Mouse (Mus musculus): ENCODE measurements around the gene Pygb.

GRCm38 (mm10) chr2:150859709-150860470 lies 73.4 kb downstream of the Pygb start:
- TF ChIP-seq CTCF (conservative IDR thresholded peaks at IDR 0.05; ENCODE audit: low read length) (no peak), NANOG (IDR thresholded peaks at IDR 0.05; ENCODE audit: borderline replicate concordance, low read length) (no peak)
